Mouse (Mus musculus) retina, embryonic 14.5 days (tissue): ENCODE measurements around the gene Rbms2.

Experiments used
- DNase-seq: peaks from one replicate; pipeline ENCODE4 v3.0.0-alpha.2; 2015; ENCODE audit warnings: low spot score

Gene Rbms2

DNA sequence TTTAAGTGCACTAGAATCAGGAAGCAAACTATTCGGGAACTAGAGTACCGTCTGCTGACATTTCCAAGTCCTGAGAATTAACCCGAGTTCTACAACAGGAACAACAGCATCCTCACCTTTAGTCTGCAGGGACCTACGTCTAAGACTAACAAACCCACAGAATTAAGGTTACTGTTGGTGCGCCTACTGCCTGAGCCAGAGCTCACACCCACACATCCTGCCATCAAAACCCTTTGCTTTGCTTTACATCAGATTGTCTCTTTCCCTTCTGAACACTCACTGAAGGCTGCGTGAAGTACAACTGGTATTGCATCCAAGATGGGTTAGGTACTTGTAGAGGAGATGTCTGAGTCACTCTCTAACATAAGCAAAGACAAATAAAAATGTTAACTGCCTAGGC lies 44.7 kb downstream of the Rbms2 start:
- DNase-seq, result no peak

DNA sequence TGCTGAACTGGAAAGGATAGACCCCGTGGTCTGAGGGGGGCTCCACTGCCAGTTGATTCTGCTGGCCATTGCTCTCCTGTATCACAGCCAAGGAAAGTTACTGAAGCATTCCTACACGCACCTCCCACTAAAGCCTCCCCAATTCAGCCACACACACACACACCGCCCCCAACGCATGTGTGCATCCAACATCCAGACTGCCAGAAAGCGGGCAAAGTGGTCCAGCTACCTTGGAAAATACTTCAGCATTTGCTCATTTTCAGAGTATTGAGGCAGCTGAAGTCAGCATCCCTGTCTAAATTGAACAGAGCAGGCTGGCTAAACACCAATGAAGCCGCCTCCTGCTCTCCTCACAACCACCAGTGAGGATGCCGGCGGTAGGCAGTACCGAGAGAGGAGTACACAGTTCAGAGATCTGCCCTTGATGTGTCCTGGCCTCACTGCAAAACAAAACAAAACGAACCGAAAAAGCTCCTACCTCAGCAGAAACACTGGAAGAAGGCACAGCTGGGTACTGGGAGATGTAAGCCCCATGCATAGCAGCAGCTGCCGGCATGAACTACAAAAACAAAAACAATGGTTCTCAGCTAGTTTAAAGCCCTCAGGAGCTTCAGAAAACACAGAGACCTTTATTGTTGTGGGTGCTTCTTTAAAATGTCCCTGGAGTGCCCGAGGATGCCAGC lies 46.3 kb downstream of the Rbms2 start:
- no peak for DNase-seq

DNA sequence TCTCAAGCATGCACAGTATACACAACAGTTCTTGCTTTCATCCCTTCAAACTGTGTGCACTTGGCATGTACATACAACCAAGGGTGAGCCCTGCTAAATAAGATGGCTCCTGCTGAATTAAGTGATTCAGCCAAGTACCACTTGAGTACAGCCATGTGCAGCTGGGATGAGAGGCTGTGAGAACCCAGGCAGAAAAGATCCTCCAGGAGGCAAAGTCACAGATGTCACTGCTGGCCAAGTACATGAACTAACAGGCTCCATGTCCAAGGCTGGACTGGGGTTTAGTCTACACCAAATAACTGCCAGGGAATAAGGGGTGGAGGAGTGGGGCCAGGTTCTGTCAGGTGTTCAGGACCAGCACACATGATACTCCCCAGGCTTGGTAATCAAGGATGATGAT lies 48.3 kb downstream of the Rbms2 start:
- DNase-seq, result no peak

GRCm38 (mm10) chr10:128131297-128131696 lies 48.8 kb downstream of the Rbms2 start:
- DNase-seq, result no peak

GRCm38 (mm10) chr10:128128143-128128542 lies 52.0 kb downstream of the Rbms2 start:
- no peak for DNase-seq

DNA sequence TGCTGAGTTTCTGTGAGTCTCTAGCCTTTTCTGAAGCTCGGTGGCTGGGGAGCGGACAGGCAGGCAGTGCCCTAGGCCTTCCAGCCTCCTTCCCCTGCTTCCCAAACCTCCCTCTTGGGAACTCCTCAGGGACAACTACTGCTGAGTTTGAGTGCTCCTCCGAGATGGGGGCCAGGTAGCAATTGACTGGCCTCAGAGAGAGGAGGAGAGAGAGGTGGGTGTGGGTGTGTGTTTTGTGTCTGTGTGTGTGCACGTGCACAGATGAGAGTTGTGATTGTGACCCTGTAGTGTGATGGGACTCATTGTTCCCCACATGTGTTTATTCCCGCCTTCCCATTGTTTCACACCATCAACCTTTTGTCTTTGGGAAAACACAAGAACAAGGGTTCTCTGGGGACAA lies 52.6 kb downstream of the Rbms2 start:
- no peak for DNase-seq

- DNase-seq, result no peak
These were observed 54.1 kb downstream of the Rbms2 start for GRCm38 (mm10) chr10:128125951-128126350.

- DNase-seq, result no peak
These were observed 55.3 kb downstream of the Rbms2 start for GRCm38 (mm10) chr10:128124831-128125230.

DNA sequence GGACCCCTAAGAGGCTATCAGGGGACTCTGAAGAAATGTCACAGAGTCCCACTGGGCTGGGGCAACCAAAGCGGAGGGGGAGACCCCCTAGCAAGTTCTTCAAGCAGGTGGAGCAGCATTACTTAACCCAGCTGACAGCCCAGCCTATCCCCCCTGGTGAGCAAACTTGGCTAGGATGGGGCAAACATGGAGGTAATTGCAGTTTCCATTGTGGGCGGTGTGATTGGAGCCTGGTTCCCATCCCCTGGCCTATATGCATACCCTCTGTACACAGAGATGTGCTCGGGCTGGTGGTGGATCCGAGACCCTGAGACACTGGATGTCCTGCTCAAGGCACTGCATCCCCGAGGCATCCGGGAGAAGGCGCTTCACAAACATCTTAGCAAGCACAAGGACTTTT lies 56.3 kb downstream of the Rbms2 start:
- DNase-seq, result no peak

- DNase-seq, result no peak
These were observed 68.9 kb downstream of the Rbms2 start for GRCm38 (mm10) chr10:128111227-128111626.

GRCm38 (mm10) chr10:128110103-128110761 lies 69.9 kb downstream of the Rbms2 start:
- no peak for DNase-seq

DNA sequence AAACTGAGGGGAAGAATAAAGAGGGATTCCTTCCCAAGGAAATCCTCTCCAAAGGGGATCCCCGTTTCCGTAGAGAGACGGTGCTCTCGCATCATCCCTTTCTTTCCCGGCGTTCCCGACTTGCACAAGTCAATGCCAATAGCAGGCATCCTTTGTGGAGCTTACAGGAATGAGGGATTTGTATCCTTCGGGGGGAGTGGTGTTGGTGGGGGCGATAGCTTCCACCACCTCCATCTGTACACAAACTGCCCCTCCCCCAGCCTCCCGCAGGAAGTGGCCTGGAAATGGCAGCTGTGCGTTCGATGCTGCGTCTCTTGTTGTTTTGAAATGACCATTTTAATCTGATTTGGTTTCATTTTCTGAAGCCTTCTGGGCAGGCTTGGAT lies 82.5 kb downstream of the Rbms2 start:
- peak; percentile 64 for DNase-seq

GRCm38 (mm10) chr10:128096693-128097586 lies 83.2 kb downstream of the Rbms2 start:
- DNase-seq, result peak; percentile 95

GRCm38 (mm10) chr10:128096313-128096692 lies 83.8 kb downstream of the Rbms2 start:
- DNase-seq, result no peak

DNA sequence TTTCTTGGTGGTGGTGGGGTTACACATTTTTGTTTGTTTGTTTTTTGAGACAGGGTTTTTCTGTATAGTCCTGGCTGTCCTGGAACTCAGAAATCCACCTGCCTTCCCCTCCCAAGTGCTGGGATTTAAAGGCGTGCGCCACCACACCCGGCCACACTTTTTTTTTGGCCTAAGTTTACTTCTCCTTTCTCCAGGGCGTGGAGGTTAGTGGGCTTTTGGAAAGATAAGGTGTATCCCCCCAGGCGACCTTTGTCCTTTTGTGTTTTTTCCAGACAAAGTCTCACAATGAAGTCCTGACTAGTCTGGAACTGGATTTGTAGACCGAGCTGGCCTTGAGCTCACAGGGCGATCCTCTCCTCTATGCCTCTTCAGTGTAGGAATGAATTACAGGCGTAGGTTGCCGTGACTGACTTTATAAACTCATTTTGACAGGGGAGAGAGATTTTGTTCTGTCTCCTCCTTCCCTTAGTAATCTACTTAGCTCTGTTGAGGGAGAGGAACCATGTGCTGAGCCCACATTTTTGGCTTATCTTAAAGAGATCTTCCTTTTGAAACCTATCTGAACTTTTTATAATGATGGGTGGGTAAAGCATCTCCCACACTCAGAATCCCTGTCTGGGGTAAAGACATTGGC lies 85.0 kb downstream of the Rbms2 start:
- no peak for DNase-seq

DNA sequence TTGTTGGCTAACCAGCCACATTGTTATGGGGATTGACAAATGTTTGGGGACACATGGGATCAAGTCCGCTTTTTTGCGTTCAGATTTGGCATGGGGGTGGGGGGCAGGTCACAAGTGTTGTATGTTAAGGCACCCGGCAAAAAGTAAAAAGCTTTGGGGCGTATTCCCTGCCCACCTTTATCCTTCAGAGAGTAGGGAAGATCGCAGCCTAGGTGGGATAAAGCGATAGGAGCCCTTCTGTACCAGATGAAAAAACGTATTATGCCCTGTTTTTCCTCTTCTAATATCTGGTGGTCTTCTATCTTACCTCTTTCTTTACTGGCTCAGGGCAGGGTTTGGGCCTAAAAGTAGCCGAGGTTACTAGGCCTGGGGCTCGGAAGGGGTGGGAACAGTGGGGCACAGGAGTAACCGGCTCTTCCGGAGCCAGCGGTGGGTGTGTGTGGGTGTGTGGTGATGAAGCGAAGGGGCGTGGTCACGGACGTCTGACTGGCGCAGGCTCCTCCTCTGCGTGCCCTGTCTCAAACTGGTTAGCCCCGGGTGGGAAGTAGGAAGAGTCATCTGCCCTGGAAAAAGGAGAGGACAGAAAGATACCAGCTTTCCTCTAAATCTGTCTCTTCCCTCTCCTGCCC lies 85.6 kb downstream of the Rbms2 start:
- peak; percentile 88 for DNase-seq

- DNase-seq, result peak; percentile 39
These were observed 86.4 kb downstream of the Rbms2 start for GRCm38 (mm10) chr10:128093496-128094294.

GRCm38 (mm10) chr10:128092506-128093495 lies 87.3 kb downstream of the Rbms2 start:
- DNase-seq, result peak; percentile 84

DNA sequence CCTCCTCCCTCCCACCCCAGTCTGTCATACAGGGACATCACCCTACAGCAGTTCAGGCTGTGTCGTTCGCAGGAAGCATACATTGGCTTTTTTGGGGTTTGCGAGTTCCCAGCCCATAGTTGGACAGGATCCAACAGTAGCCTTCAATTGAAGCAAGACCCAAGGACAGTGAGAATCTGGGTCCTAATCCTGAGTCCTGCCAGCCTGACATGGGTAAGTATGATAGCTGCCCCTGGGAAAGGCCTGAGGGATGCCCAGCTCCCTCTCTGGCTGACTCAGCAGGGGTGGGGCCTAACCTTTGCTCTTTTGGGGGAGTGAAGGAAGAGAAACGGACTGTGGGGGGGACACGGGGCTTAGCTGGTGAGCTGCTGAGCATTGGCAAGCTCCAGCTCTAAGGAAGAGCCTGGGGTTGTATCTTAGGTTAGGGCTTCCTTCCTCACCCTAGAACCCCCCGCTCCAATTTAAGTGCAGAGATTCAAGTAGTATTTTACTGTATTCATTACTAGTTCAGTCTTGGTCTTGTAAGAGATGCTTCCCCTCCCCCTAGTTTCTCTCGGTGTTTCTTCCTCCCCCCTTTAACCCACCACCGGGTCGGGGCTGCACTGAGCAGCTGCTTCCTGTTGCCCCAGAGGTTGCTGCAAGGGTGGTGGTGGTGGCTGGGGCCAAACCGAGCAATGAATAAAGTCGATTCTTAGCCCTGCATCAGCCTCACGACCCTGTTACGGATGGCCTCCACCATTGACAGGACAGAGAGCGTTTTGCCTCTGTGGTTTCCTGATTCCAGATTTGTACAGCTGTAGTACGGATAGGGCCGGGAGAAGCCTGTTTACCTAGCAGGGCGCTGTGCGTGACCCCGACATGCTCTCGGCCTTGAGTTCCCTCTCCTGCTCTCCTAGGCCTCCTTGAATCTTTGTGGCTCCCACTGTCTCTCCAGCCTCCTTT lies 88.3 kb downstream of the Rbms2 start, which contains the start of gene Baz2a:
TSS of gene Baz2a (plus strand) at position 14 of the 942 bp plus-strand sequence.
- DNase-seq, result peak; percentile 21
